Mouse (Mus musculus) left cerebral cortex, postnatal 14 days (tissue): Measurements from ENCODE around the gene Neurl1b. TPM values are rescaled to one million over a fixed set of nuclear protein-coding genes. Genes with fewer than 3 reads are reported as not detected.
A peak's percentile ranks its signal among the peaks of the same experiment; 100 is the strongest.

Experiments
- DNase-seq, 2 experiments: peaks; one replicate each; pipeline ENCODE4 v3.0.0; 2021 to 2022; ENCODE audit warnings: low spot score in 2 of 2, mixed read lengths in 1 of 2
- intact Hi-C: fragments of 180-260 bp; cut with DNase I; formaldehyde crosslinking; loops from one replicate; pipeline ENCODE4 v1.15.1; 2025
- long read RNA-seq, 2 experiments: library from polyadenylated mRNA; stranded (forward); transcript quantifications; one replicate each; pipeline ENCODE4 v2.0.0; 2021
- total RNA-seq, 2 experiments: library from RNA; stranded (reverse); gene quantifications; 2 replicates each; pipeline ENCODE4 v1.2.3; 2021

Neurl1b gene
- 100 to 1,000 TPM; 105 to 111 TPM for total RNA-seq
- long read RNA-seq, experiment 1, partial matches to known transcripts, result 0 of 7 reads
- long read RNA-seq, experiment 1, other reads (novel, unspliced or antisense), result 7 of 7 reads
- long read RNA-seq, experiment 2, partial matches to known transcripts, result 0 of 12 reads
- long read RNA-seq, experiment 2, other reads (novel, unspliced or antisense), result 12 of 12 reads

- DNase-seq, result peak in 1 of 2 experiments; percentile 56
- intact Hi-C loops, result no loop called here
Observed at GRCm38 (mm10) chr17:26414523-26415354, at the start of gene Neurl1b. Neurl1b (plus strand) TSS chr17:26414829.

GRCm38 (mm10) chr17:26366792-26367191, 47.8 kb upstream of the Neurl1b start:
- no peak for DNase-seq
- intact Hi-C loops, result no loop called here

- intact Hi-C loops, result no loop called here
- peak in 1 of 2 experiments; percentile 67 for DNase-seq
Observed at GRCm38 (mm10) chr17:26368336-26368992, 46.2 kb upstream of the Neurl1b start.

- peak; percentile 60 to 75 for DNase-seq
- intact Hi-C loops, result loop anchor here (5.0 kb wide), 1 partner anchor 58 kb away; no protein-coding TSS in a partner anchor
Observed at GRCm38 (mm10) chr17:26370521-26371245, 43.9 kb upstream of the Neurl1b start.

GRCm38 (mm10) chr17:26371246-26371535, 43.4 kb upstream of the Neurl1b start:
- DNase-seq, result no peak
- intact Hi-C loops, result loop anchor here (5.0 kb wide), 1 partner anchor 59 kb away; no protein-coding TSS in a partner anchor

GRCm38 (mm10) chr17:26373211-26373610, 41.4 kb upstream of the Neurl1b start:
- no peak for DNase-seq
- intact Hi-C loops, result loop anchor here (5.0 kb wide), 1 partner anchor 61 kb away; no protein-coding TSS in a partner anchor

GRCm38 (mm10) chr17:26376416-26376815, 38.2 kb upstream of the Neurl1b start:
- intact Hi-C loops, result no loop called here

GRCm38 (mm10) chr17:26376994-26377744, 37.5 kb upstream of the Neurl1b start:
- DNase-seq, result no peak
- intact Hi-C loops, result no loop called here

More at GRCm38 (mm10) chr17:26376416-26376815, 38.2 kb upstream of the Neurl1b start:
- DNase-seq, result no peak

- intact Hi-C loops, result no loop called here
- no peak for DNase-seq
Observed at GRCm38 (mm10) chr17:26380280-26380985, 34.2 kb upstream of the Neurl1b start.

GRCm38 (mm10) chr17:26380986-26381446, 33.6 kb upstream of the Neurl1b start:
- intact Hi-C loops, result no loop called here
- peak; percentile 81 to 88 for DNase-seq

- no peak for DNase-seq
- intact Hi-C loops, result no loop called here
Observed at GRCm38 (mm10) chr17:26381613-26382012, 33.0 kb upstream of the Neurl1b start.

- intact Hi-C loops, result no loop called here
- no peak for DNase-seq
Observed at GRCm38 (mm10) chr17:26382176-26382575, 32.5 kb upstream of the Neurl1b start.

GRCm38 (mm10) chr17:26382687-26383086, 31.9 kb upstream of the Neurl1b start:
- DNase-seq, result no peak
- intact Hi-C loops, result no loop called here

GRCm38 (mm10) chr17:26384111-26384510, 30.5 kb upstream of the Neurl1b start:
- DNase-seq, result no peak
- intact Hi-C loops, result no loop called here

GRCm38 (mm10) chr17:26385252-26386130, 29.1 kb upstream of the Neurl1b start:
- no peak for DNase-seq

GRCm38 (mm10) chr17:26386131-26386481, 28.5 kb upstream of the Neurl1b start:
- intact Hi-C loops, result no loop called here

More at GRCm38 (mm10) chr17:26385252-26386130, 29.1 kb upstream of the Neurl1b start:
- intact Hi-C loops, result no loop called here

GRCm38 (mm10) chr17:26388106-26388505, 26.5 kb upstream of the Neurl1b start:
- intact Hi-C loops, result no loop called here

More at GRCm38 (mm10) chr17:26386131-26386481, 28.5 kb upstream of the Neurl1b start:
- DNase-seq, result no peak

More at GRCm38 (mm10) chr17:26388106-26388505, 26.5 kb upstream of the Neurl1b start:
- no peak for DNase-seq
